In genomic region chr6:60741427-60742071, GRCm38 (mm10) we compare ENCODE assay signal across 25 mouse cellular contexts.
DNase-seq lines count a peak whose midpoint lies in the region; ATAC-seq lines count a peak whose summit lies in the region.
"Had no signal": no experiment of that assay in that cellular context is flagged by ENCODE, and none has a peak within 500 bp of the region (broad histone marks: within the 10 kb centered on the region; RNA-seq: fewer than 3 reads in every experiment).

No protein-coding gene starts in this region.

- WGBS in embryonic facial prominence, embryonic 14.5 days: 81% methylated on average over 2 of the region's 2 CpGs
- 74% methylated on average over 2 of the region's 2 CpGs for WGBS in embryonic facial prominence, embryonic 10.5 days
- WGBS in hindbrain, embryonic 16.5 days: 58% methylated on average over 2 of the region's 2 CpGs
- WGBS in hindbrain, embryonic 11.5 days: 89% methylated on average over 2 of the region's 2 CpGs
- WGBS in midbrain, embryonic 15.5 days: 34% methylated on average over 2 of the region's 2 CpGs

- no peak overlapping the region for H3K27ac ChIP-seq in embryonic facial prominence, embryonic 14.5 days (replicated peaks; ENCODE audit: low read depth, low read length)
- no peak overlapping the region for H3K27ac ChIP-seq in embryonic facial prominence, embryonic 10.5 days (replicated peaks)
- no peak overlapping the region for H3K27ac ChIP-seq in hindbrain, embryonic 16.5 days (ENCODE audit: low read depth, low read length)
- no peak overlapping the region for H3K27ac ChIP-seq in hindbrain, embryonic 11.5 days (ENCODE audit: low read depth, low read length)
- H3K27ac ChIP-seq in midbrain, embryonic 15.5 days: no peak overlapping the region
- H3K27ac ChIP-seq: embryonic facial prominence, embryonic 12.5 days; forebrain, embryonic 10.5 days; limb, embryonic 13.5 days; lung, embryonic 15.5 days; neural tube, embryonic 13.5 days had no signal

- no peak overlapping the region for H3K9ac ChIP-seq in embryonic facial prominence, embryonic 14.5 days (ENCODE audit: low read depth, low read length)
- H3K9ac ChIP-seq in hindbrain, embryonic 16.5 days (ENCODE audit: low read depth, low read length): no peak overlapping the region
- no peak overlapping the region for H3K9ac ChIP-seq in hindbrain, embryonic 11.5 days (ENCODE audit: low read depth, low read length)
- H3K9ac ChIP-seq in midbrain, embryonic 15.5 days: no peak overlapping the region
- H3K9ac ChIP-seq: embryonic facial prominence, embryonic 12.5 days; limb, embryonic 13.5 days; lung, embryonic 15.5 days; neural tube, embryonic 13.5 days had no signal

- no peaks in the 10 kb centered on the region for H3K9me3 ChIP-seq in embryonic facial prominence, embryonic 14.5 days (ENCODE audit: control insufficient read depth, low read length)
- no peaks in the 10 kb centered on the region for H3K9me3 ChIP-seq in embryonic facial prominence, embryonic 10.5 days
- H3K9me3 ChIP-seq in hindbrain, embryonic 16.5 days (ENCODE audit: control insufficient read depth, low read length): no peaks in the 10 kb centered on the region
- no peaks in the 10 kb centered on the region for H3K9me3 ChIP-seq in hindbrain, embryonic 11.5 days (ENCODE audit: control insufficient read depth, low read length)
- no peaks in the 10 kb centered on the region for H3K9me3 ChIP-seq in midbrain, embryonic 15.5 days
- H3K9me3 ChIP-seq: embryonic facial prominence, embryonic 12.5 days; forebrain, embryonic 10.5 days; limb, embryonic 13.5 days; lung, embryonic 15.5 days; neural tube, embryonic 13.5 days had no signal

- ATAC-seq in embryonic facial prominence, embryonic 14.5 days (ENCODE audit: low read depth): peak; percentile 66; the same call in 1 of the 2 replicates
- ATAC-seq in hindbrain, embryonic 16.5 days: peak; percentile 77
- ATAC-seq in hindbrain, embryonic 11.5 days (ENCODE audit: low FRiP score): no peak
- peak; percentile 66 for ATAC-seq in midbrain, embryonic 15.5 days (replicated peaks)
- ATAC-seq: intestine, embryonic 16.5 days had no signal

- no peak overlapping the region for H3K4me2 ChIP-seq in embryonic facial prominence, embryonic 14.5 days (ENCODE audit: low read depth, low read length)
- H3K4me2 ChIP-seq in hindbrain, embryonic 16.5 days (ENCODE audit: low read length): no peak overlapping the region
- H3K4me2 ChIP-seq in hindbrain, embryonic 11.5 days (replicated peaks; ENCODE audit: low read depth, low read length): no peak overlapping the region
- no peak overlapping the region for H3K4me2 ChIP-seq in midbrain, embryonic 15.5 days
- H3K4me2 ChIP-seq: embryonic facial prominence, embryonic 12.5 days; limb, embryonic 13.5 days; liver, embryonic 11.5 days; lung, embryonic 15.5 days; neural tube, embryonic 13.5 days had no signal

- no peaks in the 10 kb centered on the region for H3K36me3 ChIP-seq in embryonic facial prominence, embryonic 14.5 days (ENCODE audit: control insufficient read depth, insufficient read depth, low read length)
- no peaks in the 10 kb centered on the region for H3K36me3 ChIP-seq in embryonic facial prominence, embryonic 10.5 days (replicated peaks)
- no peaks in the 10 kb centered on the region for H3K36me3 ChIP-seq in hindbrain, embryonic 16.5 days (ENCODE audit: control insufficient read depth, insufficient read depth, low read length)
- H3K36me3 ChIP-seq in hindbrain, embryonic 11.5 days (ENCODE audit: control insufficient read depth, insufficient read depth, low read length): no peaks in the 10 kb centered on the region
- H3K36me3 ChIP-seq in midbrain, embryonic 15.5 days (replicated peaks): no peaks in the 10 kb centered on the region
- H3K36me3 ChIP-seq: embryonic facial prominence, embryonic 12.5 days; forebrain, embryonic 10.5 days; limb, embryonic 13.5 days; lung, embryonic 15.5 days; neural tube, embryonic 13.5 days had no signal

- peak; percentile 51 for DNase-seq in embryonic facial prominence, embryonic 14.5 days (ENCODE audit: low spot score)
- no peak for DNase-seq in embryonic facial prominence, embryonic 10.5 days (ENCODE audit: low spot score)
- DNase-seq in hindbrain, embryonic 11.5 days (ENCODE audit: low spot score): no peak
- peak; percentile 96 for DNase-seq in retina, postnatal 1 day
- no peak for DNase-seq in spleen, postnatal 36 days (ENCODE audit: low spot score in 2 of 2)
- DNase-seq in kidney, adult 11 months: no peak
- DNase-seq: adrenal gland, adult 8-10 months; cerebellum, adult 9-10 months; cerebellum, postnatal 36 days; gastrocnemius, postnatal 14 days; heart, postnatal 14 days; kidney, postnatal 25 days; right cerebral cortex, postnatal 4 days; thymus, adult 2 months; thymus, postnatal 36 days had no signal

- H3K4me1 ChIP-seq in embryonic facial prominence, embryonic 14.5 days (ENCODE audit: control insufficient read depth, insufficient read depth, low read length): no peaks in the 10 kb centered on the region
- H3K4me1 ChIP-seq in embryonic facial prominence, embryonic 10.5 days: no peaks in the 10 kb centered on the region
- no peaks in the 10 kb centered on the region for H3K4me1 ChIP-seq in hindbrain, embryonic 16.5 days (ENCODE audit: control insufficient read depth, insufficient read depth, low read depth, low read length)
- no peaks in the 10 kb centered on the region for H3K4me1 ChIP-seq in hindbrain, embryonic 11.5 days (replicated peaks; ENCODE audit: control insufficient read depth, insufficient read depth, low read length)
- no peaks in the 10 kb centered on the region for H3K4me1 ChIP-seq in midbrain, embryonic 15.5 days
- H3K4me1 ChIP-seq: embryonic facial prominence, embryonic 12.5 days; limb, embryonic 13.5 days; lung, embryonic 15.5 days; neural tube, embryonic 13.5 days had no signal

- H3K27me3 ChIP-seq in embryonic facial prominence, embryonic 14.5 days (replicated peaks; ENCODE audit: control insufficient read depth, insufficient read depth, low read length): no peaks in the 10 kb centered on the region
- H3K27me3 ChIP-seq in embryonic facial prominence, embryonic 10.5 days (replicated peaks; ENCODE audit: low read depth, poor library complexity, severe bottlenecking): no peaks in the 10 kb centered on the region
- no peaks in the 10 kb centered on the region for H3K27me3 ChIP-seq in hindbrain, embryonic 16.5 days (replicated peaks; ENCODE audit: control insufficient read depth, insufficient read depth, low read length)
- H3K27me3 ChIP-seq in hindbrain, embryonic 11.5 days (ENCODE audit: control insufficient read depth, insufficient read depth, low read length): no peaks in the 10 kb centered on the region
- 0 out of 2 replicates have a peak, but pooled peaks cover 2% of the 10 kb centered on the region for H3K27me3 ChIP-seq in midbrain, embryonic 15.5 days (replicated peaks)
- H3K27me3 ChIP-seq: CH12.LX; embryonic facial prominence, embryonic 12.5 days; limb, embryonic 13.5 days; lung, embryonic 15.5 days; neural tube, embryonic 13.5 days had no signal

- no peak overlapping the region for H3K4me3 ChIP-seq in embryonic facial prominence, embryonic 14.5 days (ENCODE audit: low read depth, low read length)
- H3K4me3 ChIP-seq in embryonic facial prominence, embryonic 10.5 days: no peak overlapping the region
- H3K4me3 ChIP-seq in hindbrain, embryonic 16.5 days (ENCODE audit: low read length): no peak overlapping the region
- no peak overlapping the region for H3K4me3 ChIP-seq in hindbrain, embryonic 11.5 days (ENCODE audit: low read depth, low read length)
- H3K4me3 ChIP-seq in midbrain, embryonic 15.5 days: no peak overlapping the region
- H3K4me3 ChIP-seq: embryonic facial prominence, embryonic 12.5 days; forebrain, embryonic 10.5 days; limb, embryonic 13.5 days; lung, embryonic 15.5 days; neural tube, embryonic 13.5 days had no signal

Comparison
In these comparisons a context has a peak if more than half of its experiments do, and no peak if none do; other contexts are left out.
1. DNase-seq: peak in embryonic facial prominence, embryonic 14.5 days (single experiment) and retina, postnatal 1 day (single experiment); none in embryonic facial prominence, embryonic 10.5 days (single experiment), hindbrain, embryonic 11.5 days (single experiment), spleen, postnatal 36 days (0 of 2) and kidney, adult 11 months (single experiment).